Mouse (Mus musculus): ENCODE measurements around the gene Bak1.

GRCm38 (mm10) chr17:27004903-27005485 lies 23.8 kb downstream of the Bak1 start:
- TF ChIP-seq CTCF (conservative IDR thresholded peaks at IDR 0.05; ENCODE audit: low read length) (no peak), POU5F1 (IDR thresholded peaks at IDR 0.05; ENCODE audit: borderline replicate concordance, low read length) (no peak), NANOG (IDR thresholded peaks at IDR 0.05; ENCODE audit: borderline replicate concordance, low read length) (no peak)

Measured in E14TG2a.4 (cell line).